Mouse (Mus musculus) olfactory bulb, adult 2 months (tissue): Measurements from ENCODE around the gene Prkaa1.

Experiments
- CTCF ChIP-seq: fragments of 200-500 bp; IDR thresholded peaks from 2 replicates; pipeline ENCODE4 v1.5.1; 2012; ENCODE audit warnings: low read depth, mild to moderate bottlenecking, low read length, moderate library complexity; ENCODE audit not compliant: insufficient read depth
- POLR2A ChIP-seq: fragments of 200-500 bp; IDR thresholded peaks from 2 replicates; pipeline ENCODE4 v1.6.1; 2012; ENCODE audit warnings: mild to moderate bottlenecking, low read depth, low read length, moderate library complexity; ENCODE audit not compliant: insufficient read depth

DNA sequence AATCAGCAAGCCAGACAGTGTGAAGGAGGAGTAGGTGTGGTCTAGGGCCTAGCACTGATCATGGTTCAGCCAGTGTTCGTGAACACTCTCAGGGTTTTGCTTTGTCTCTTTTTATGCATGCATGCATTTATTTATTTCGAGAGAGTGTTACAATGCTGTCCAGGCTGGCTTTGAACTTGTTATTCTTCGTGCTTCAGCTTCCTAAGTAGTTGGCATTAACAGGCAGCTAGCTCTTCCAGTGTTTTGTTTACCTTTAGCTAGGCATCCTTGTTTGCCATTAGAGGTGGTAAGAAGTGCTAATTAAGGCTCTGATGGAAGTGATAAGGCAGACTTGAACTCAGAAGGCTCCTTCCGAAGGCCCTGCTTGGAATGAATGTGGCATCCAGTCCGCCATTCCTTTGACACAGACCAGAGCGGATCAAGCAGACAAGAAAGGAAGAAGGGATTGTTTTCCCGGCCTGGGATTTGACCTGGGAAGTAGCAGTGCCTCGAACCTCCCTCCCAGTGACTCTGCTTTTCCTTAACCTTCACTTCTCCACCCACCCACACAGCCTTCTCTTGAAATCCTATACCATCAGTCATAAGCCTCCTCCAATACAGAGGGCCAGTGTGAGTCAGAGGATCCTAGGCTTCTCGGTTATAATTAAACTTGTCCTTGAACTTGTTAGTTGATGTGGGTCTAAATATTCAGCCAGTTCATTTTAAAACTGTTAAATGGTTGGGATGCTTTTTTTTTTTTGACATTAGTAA lies 1.7 kb downstream of the Prkaa1 start:
- no peak for TF ChIP-seq CTCF
- no peak for TF ChIP-seq POLR2A
